Mouse (Mus musculus): ENCODE measurements at regions not wholly inside any gene's neighbourhood (a gene's known extent, or its start where the extent isn't known, plus 50 kb on each side); places are given as distances from the start of the nearest gene placed in this dataset.

GRCm38 (mm10) chr2:84266158-84266557 lies 159.1 kb downstream of the Calcrl start:
- no peak for TF ChIP-seq POLR2A (IDR thresholded peaks at IDR 0.05; ENCODE audit: extremely low read depth, insufficient read depth, low read length)
- TF ChIP-seq CTCF (IDR thresholded peaks at IDR 0.05; ENCODE audit: extremely low read depth, insufficient read depth, low read length), result no peak
